Mouse (Mus musculus) C2C12 (cell line): ENCODE data around the gene Sidt1. TPM values are rescaled to one million over a fixed set of nuclear protein-coding genes. Genes with fewer than 3 reads are reported as not detected.

Experiments used
- H3K27me3 ChIP-seq: one replicate; pipeline ENCODE4 v1.6.1; 2011; ENCODE audit not compliant: control insufficient read depth, insufficient read depth, insufficient read length
- H3K36me3 ChIP-seq: one replicate; pipeline ENCODE4 v1.6.1; 2011; ENCODE audit not compliant: control insufficient read depth, insufficient read depth
- H3K4me3 ChIP-seq: one replicate; pipeline ENCODE4 v1.5.1; 2011; ENCODE audit warnings: mild to moderate bottlenecking, control low read depth; ENCODE audit not compliant: poor library complexity, insufficient read depth, severe bottlenecking
- H3K79me2 ChIP-seq: one replicate; pipeline ENCODE4 v1.6.1; 2011; ENCODE audit not compliant: control insufficient read depth, insufficient read depth
- H3K79me3 ChIP-seq: one replicate; pipeline ENCODE4 v1.6.1; 2011; ENCODE audit warnings: low read depth, control low read depth
- H3ac ChIP-seq: one replicate; pipeline ENCODE3; 2011; ENCODE audit warnings: low read depth; ENCODE audit not compliant: control insufficient read depth, insufficient read length
- CEBPB ChIP-seq: IDR thresholded peaks from one replicate; pipeline ENCODE4 v1.6.1; 2011; ENCODE audit warnings: low read depth, mild to moderate bottlenecking, control low read depth, moderate library complexity
- CTCF ChIP-seq: IDR thresholded peaks from one replicate; pipeline ENCODE4 v1.5.1; 2011; ENCODE audit not compliant: control insufficient read depth, insufficient read depth, insufficient read length
- FOSL1 ChIP-seq: IDR thresholded peaks from one replicate; pipeline ENCODE4 v1.8.0; 2011; ENCODE audit warnings: mild to moderate bottlenecking, low read length; ENCODE audit not compliant: poor library complexity, insufficient read depth, severe bottlenecking
- MAX ChIP-seq: IDR thresholded peaks from one replicate; pipeline ENCODE4 v1.6.1; 2011; ENCODE audit warnings: mild to moderate bottlenecking, control low read depth
- MYOD1 ChIP-seq: IDR thresholded peaks from one replicate; pipeline ENCODE4 v1.6.1; 2011; ENCODE audit warnings: low read depth; ENCODE audit not compliant: control insufficient read depth, insufficient read length
- MYOG ChIP-seq: IDR thresholded peaks from one replicate; pipeline ENCODE4 v1.6.1; 2011; ENCODE audit not compliant: control insufficient read depth, insufficient read length; ENCODE audit errors: extremely low read depth
- USF1 ChIP-seq: IDR thresholded peaks from one replicate; pipeline ENCODE4 v1.6.1; 2011; ENCODE audit warnings: low read depth, mild to moderate bottlenecking, control low read depth, moderate library complexity
- polyA plus RNA-seq: library from polyadenylated mRNA; unstranded; fragments of >200 nt; fragmentation: generic; extraction: Trizol; gene quantifications from one replicate; pipeline ENCODE4 v1.2.1, GENCODE M21; 2012; ENCODE audit warnings: missing spikeins

Sidt1 gene
- polyA plus RNA-seq, 1 experiment: not detected

GRCm38 (mm10) chr16:44357571-44358268, 24.7 kb upstream of the Sidt1 start:
- Histone ChIP-seq H3ac (no peak overlapping the region), H3K79me2 (no peaks in the 10 kb centered on the region), H3K36me3 (peaks cover 12% of the 10 kb centered on the region), H3K4me3 (no peak overlapping the region), H3K27me3 (no peaks in the 10 kb centered on the region), H3K79me3 (no peaks in the 10 kb centered on the region)
- TF ChIP-seq USF1 (no peak), MAX (no peak), MYOD1 (no peak), CTCF (no peak), CEBPB (no peak), FOSL1 (no peak), MYOG (no peak)

GRCm38 (mm10) chr16:44356291-44356690, 23.3 kb upstream of the Sidt1 start:
- Histone ChIP-seq H3K4me3 (no peak overlapping the region), H3K79me3 (no peaks in the 10 kb centered on the region), H3K36me3 (peaks cover 12% of the 10 kb centered on the region), H3ac (no peak overlapping the region), H3K27me3 (no peaks in the 10 kb centered on the region), H3K79me2 (no peaks in the 10 kb centered on the region)
- no peak for TF ChIP-seq USF1
- no peak for TF ChIP-seq FOSL1
- no peak for TF ChIP-seq CTCF
- TF ChIP-seq CEBPB: no peak
- TF ChIP-seq MAX: no peak
- TF ChIP-seq MYOD1: no peak
- TF ChIP-seq MYOG: no peak

DNA sequence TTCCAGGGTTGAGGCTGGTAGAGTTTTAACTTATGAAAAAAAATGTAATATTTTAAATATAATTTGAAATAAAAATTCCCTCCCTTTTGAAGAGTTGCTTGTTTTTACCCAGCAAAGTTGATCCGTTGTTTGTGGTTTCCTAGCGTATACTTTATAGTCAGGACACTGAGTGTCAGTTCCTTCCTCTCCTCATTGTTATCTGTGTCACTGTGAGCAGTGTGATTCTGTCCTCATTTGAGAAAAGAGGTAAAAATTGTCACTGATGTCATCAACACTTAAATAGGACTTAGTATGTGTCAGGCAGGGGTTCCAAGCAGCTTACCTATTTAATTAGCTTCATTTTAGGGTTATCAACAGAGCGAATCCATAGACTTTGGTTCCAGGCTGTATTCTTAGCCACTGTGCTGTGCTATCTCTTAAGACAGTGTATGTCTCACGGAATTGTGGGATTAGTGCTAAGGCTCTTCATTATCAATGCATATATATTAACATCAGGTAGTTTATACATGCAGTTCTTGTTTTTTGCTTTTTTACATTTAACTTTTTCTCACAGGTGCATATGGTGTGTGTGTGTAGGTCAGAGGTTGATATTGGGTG, 16.9 kb upstream of the Sidt1 start:
- Histone ChIP-seq H3K4me3 (no peak overlapping the region), H3K27me3 (no peaks in the 10 kb centered on the region), H3K79me2 (no peaks in the 10 kb centered on the region)

DNA sequence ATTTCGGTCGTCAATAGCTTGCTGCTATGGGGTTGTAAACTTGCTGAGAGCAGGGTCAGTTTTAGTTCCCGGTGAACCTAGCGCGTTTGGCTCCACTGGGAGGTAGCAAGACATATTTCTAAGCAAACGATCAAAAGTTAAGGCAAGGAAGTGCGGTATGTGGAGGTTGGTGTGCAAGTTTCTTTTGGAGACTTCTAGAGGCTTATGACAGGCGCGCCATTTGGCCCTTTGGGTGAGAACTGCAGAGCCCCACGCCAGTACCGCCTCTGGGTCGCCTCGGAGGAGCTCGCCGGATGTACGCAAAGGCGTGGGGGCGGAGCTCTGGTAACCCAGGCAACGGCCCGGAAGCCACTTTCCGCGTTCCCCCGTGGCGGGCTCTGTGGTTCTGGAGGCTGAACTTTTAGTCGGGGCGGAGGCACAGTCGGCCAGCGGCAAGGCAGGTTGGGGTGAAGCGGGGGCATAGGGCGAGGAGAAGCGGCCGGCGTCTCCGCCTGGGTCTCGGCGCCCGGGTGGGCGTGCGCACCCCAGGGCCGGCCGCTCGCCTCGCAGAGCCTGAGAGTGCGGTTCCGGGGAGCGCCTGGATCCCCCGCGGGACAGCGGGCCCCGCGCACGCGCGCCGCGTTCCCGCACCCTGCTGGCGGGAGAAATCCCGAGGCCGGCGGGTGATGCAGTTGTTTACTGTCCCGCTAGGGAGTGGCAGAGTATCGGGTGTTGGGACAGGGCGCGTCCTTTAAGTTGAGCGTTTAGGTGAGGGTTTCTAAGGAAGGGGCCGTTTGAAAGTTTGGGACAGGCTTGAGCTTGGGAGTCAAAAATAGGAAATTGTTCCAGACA, 14.3 kb upstream of the Sidt1 start, which contains the start of gene Spice1:
TSS of gene Spice1 (plus strand) at position 51 of the 831 bp plus-strand sequence.
- peak within 1 kb of the TSS; percentile 46 for H3K4me3 ChIP-seq
- no peaks in the 10 kb centered on the region for H3K27me3 ChIP-seq
- TF ChIP-seq CEBPB: no peak
- peak; percentile 15 for TF ChIP-seq CTCF
- H3K79me3 ChIP-seq: no peaks in the 10 kb centered on the region
- peak within 1 kb of the TSS; percentile 94 for H3ac ChIP-seq
- no peaks in the 10 kb centered on the region for H3K36me3 ChIP-seq
- H3K79me2 ChIP-seq: no peaks in the 10 kb centered on the region

More for the DNA sequence above, 16.9 kb upstream of the Sidt1 start:
- Histone ChIP-seq H3ac (no peak overlapping the region), H3K79me3 (no peaks in the 10 kb centered on the region), H3K36me3 (no peaks in the 10 kb centered on the region)
- TF ChIP-seq CEBPB (no peak), MAX (no peak), FOSL1 (no peak), MYOG (no peak), USF1 (no peak), MYOD1 (no peak), CTCF (no peak)

- Histone ChIP-seq H3K79me3 (no peaks in the 10 kb centered on the region), H3ac (no peak overlapping the region), H3K4me3 (no peak overlapping the region), H3K27me3 (peaks cover 3% of the 10 kb centered on the region), H3K36me3 (no peaks in the 10 kb centered on the region), H3K79me2 (no peaks in the 10 kb centered on the region)
- TF ChIP-seq MAX: no peak
- no peak for TF ChIP-seq FOSL1
- TF ChIP-seq CTCF: no peak
- TF ChIP-seq USF1: no peak
- no peak for TF ChIP-seq CEBPB
- no peak for TF ChIP-seq MYOG
- TF ChIP-seq MYOD1: no peak
These were observed 4.5 kb upstream of the Sidt1 start for GRCm38 (mm10) chr16:44337541-44337940.
